Mouse (Mus musculus) layer of hippocampus, postnatal 14 days (tissue): ENCODE data around the gene Snrpd2. TPM values are rescaled to one million over a fixed set of nuclear protein-coding genes. Genes with fewer than 3 reads are reported as not detected.
"Not testable (repeated sequence)": the region's sequence is repeated elsewhere in the genome, so short reads cannot be mapped to it uniquely, and the experiment has no call there.

Source experiments
- DNase-seq, 2 experiments: peaks; one replicate each; pipeline ENCODE4 v3.0.0; 2021 to 2022; ENCODE audit warnings: low spot score in 2 of 2, mixed read lengths in 1 of 2
- total RNA-seq, 2 experiments: library from RNA; stranded (reverse); gene quantifications; 2 replicates each; pipeline ENCODE4 v1.2.3; 2021

Gene Snrpd2
- total RNA-seq, 2 experiments from 2014 or later: 76.5 to 86.4 TPM

GRCm38 (mm10) chr7:19148180-19148874 lies 1.2 kb upstream of the Snrpd2 start:
- DNase-seq: no peak

DNA sequence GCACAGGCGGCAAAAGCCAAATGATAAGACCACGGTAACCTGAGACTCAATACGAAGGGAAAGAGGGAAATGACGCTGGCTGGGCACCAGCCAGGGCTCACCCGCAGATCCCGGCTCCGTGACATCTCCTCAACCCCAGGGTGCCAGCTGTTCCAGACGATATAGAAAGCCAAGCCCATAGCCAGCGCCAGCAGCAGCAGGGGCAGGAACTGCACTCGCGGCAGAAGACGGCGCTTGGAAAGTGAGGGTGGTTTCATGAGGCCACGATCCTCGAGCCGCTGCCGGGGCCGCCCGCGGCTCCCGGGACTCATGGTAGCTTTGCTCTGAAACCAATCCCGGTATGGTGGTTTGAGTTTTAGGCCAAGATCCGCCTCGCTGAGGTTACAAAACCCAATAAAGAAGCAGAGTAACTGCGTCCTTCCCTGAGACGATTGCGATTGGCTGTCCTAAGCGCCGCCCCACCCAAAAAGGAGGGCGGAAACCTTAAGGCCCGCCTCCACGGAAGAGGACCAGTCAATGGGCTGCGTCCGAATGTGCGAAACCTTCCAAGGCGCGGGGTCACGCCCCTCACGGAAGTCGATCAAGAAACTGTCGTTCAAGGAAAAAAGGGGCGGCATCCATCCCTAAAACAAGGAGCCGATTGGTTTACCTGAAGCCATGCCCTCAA lies 514 bp upstream of the Snrpd2 start, which contains the start of gene Qpctl:
Gene Qpctl (minus strand): TSS at position 417 of the 667 bp plus-strand sequence.
- DNase-seq: peak; percentile 98 to 99

- DNase-seq: not testable (repeated sequence)
Measured at GRCm38 (mm10) chr7:19151121-19151520, 1.6 kb downstream of the Snrpd2 start.

- DNase-seq: no peak
Measured at GRCm38 (mm10) chr7:19154796-19155195, 5.3 kb downstream of the Snrpd2 start.

DNA sequence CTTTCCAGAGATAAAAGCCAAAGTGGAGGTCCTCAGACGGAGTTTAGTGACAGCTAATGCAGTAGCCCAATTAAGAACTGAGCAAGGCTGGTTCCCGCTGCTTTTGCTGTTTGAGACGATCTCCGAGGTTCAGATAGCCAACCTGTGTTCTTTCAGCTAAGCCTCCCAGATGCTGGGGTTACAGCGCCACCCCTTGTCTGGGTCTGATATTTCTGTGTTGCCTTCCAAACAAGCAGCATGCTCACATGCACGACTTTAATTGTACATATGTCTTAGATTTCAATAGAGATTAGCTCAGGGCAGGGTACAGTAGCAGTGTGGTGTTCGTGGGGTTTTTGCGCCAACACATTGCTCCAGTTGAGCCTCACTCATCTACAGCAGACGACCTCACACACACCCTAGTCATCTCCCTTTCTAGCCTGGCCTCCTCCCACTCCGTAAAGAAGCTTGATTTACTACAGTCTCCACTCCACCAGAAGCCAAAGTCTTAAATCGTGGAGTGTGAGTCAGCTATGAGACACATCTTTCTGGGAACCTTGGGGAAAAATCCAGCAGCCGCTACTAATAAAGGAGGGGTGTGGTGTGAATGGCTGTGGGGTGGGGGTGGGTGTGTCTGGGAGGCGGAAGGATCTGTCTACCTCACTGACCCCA lies 6.4 kb downstream of the Snrpd2 start:
- no peak for DNase-seq

GRCm38 (mm10) chr7:19157160-19157800 lies 7.8 kb downstream of the Snrpd2 start:
- DNase-seq: peak; percentile 92

DNA sequence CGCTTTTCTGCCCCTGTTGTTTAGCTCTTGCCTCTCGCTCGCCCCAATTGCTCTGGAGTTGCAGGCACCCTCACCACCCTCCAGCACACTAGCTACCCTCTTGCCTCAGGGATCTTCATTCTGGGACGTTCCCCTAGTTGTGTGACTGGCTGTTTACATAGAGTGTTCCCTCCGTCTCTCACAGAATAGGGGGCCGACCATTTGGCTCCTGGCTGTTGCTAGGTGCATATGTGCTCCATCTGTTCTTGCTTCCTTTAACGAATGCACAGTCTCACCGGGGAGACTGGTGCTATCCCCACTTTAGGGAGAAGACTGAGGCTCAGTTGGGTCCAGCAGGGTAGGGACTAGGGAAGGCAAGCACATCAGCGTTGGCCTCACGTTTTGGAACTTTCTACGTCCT lies 9.1 kb downstream of the Snrpd2 start:
- DNase-seq: no peak

- no peak for DNase-seq
Measured at GRCm38 (mm10) chr7:19159411-19159810, 9.9 kb downstream of the Snrpd2 start.

DNA sequence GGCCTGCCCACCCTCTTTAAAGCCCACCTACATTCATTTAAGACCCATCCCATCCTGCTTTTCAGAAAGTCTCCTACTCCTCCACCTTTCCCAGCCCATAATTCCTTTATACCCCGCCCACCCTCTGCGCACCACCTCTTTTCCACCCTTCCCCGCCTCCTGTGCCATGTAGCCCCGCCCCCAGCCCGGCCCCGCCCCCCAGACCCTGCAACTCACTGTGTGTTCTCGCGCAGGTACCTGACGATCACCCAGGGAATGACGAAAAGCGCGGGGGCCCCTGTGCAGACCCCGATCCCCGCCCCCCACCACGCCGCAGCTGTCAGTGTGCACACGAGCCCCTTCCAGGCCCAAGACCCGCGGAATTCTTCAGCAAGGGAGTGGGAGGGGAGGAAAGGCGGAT lies 10.6 kb downstream of the Snrpd2 start:
- DNase-seq: no peak

- no peak for DNase-seq
Measured at GRCm38 (mm10) chr7:19162928-19163327, 13.4 kb downstream of the Snrpd2 start.

GRCm38 (mm10) chr7:19163752-19164151 lies 14.2 kb downstream of the Snrpd2 start:
- DNase-seq: no peak

- DNase-seq: no peak
Measured at GRCm38 (mm10) chr7:19164189-19164588, 14.7 kb downstream of the Snrpd2 start.

- DNase-seq: no peak
Measured at GRCm38 (mm10) chr7:19164978-19165377, 15.5 kb downstream of the Snrpd2 start.

GRCm38 (mm10) chr7:19165656-19166423 lies 16.3 kb downstream of the Snrpd2 start, which contains the start of gene Gipr:
Gipr (minus strand) TSS chr7:19166127.
- DNase-seq: no peak

DNA sequence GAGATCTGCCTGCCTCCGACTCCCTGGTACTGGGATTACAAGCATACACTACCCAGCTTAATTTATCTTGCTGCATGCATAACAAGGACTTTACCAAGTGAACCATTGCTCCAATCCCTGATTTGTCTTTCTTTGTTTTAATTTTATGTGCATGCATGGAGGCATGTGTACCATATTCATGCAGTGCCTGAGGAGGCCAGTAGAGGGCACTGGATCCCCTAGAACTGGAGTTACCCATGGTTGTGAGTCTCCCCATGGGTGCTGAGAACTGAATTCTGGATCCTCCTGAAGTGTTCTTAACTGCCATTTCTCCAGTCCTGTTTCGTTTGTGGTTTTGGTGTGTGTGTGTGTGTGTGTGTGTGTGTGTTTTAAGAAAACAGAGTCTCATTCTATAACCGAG lies 17.5 kb downstream of the Snrpd2 start:
- no peak for DNase-seq

- no peak for DNase-seq
Measured at GRCm38 (mm10) chr7:19169506-19169905, 20.0 kb downstream of the Snrpd2 start.

DNA sequence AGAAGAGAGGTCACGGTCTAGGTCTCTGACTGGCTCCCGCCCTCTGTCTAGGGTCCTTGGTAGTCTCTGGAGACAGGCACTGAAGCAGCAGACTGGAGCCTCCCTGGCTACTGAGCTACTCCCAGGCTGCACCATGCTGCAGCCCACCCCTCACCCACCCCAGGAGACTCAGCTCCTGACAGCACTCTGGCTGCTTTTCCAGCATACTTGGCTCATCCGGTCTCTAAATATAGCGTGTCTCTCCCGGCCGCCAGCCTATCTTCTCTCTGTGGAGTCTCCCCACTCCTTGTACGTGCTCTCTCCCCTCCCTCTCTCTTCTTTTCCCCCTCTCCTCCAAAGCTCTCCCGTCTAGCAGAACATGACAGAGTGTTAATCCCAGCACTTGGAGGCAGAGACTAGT lies 20.6 kb downstream of the Snrpd2 start:
- DNase-seq: peak in 1 of 2 experiments; percentile 59

GRCm38 (mm10) chr7:19171831-19172230 lies 22.3 kb downstream of the Snrpd2 start:
- no peak for DNase-seq

GRCm38 (mm10) chr7:19172874-19173273 lies 23.4 kb downstream of the Snrpd2 start:
- peak; percentile 82 to 85 for DNase-seq

DNA sequence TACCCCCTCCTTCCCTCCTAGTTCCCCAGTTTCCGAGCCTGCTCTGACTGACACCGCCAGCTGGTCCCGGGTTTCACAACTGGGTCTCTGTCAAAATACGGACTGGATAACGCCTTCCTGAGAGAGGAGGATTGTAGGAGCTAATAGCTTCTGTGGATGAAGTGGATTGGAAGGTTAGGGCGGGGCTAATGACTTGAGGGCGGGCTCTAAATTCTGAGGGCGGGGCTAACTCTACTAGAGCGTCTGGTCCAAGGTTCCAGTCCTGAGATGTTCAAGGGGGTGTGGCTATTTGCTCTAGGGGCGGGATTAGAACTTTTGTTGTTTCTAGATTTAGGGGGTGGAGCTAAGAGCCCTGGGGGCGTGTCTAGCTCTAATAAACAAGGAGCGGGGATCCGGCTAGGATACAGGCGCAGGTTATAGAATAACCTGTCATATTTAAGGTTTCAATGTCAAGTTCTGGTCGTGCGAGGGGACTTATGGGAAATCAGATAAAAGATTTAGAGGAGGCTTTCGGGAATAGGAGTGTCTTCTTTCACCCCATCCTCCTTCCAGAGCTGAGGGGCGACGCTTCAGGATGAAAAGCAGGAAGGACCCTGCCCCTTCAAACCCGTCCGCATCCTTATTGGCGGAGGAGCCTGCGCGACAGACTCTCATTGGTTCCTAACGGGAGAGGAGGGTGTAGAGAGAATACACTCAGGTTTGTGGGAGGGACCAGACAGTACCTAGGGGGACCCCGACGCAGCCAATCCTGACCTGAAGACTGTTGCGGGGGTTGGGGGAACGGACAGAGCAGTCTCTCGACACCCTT lies 26.4 kb downstream of the Snrpd2 start, which contains the start of gene Eml2:
Gene Eml2 (plus strand): TSS at position 714 of the 808 bp plus-strand sequence.
- DNase-seq: peak; percentile 85 to 93
